Mouse (Mus musculus) embryonic stem cell, embryonic (primary cell): ENCODE data around the gene B230104I21Rik.

Experiments
- CTCF ChIA-PET, 4 experiments: fragments of 300-600 bp in 2 of 4; fragments of 350-600 bp in 2 of 4; sonication (Branson Sonifier 250); formaldehyde crosslinking; loops; one replicate each; lab custom pipeline; 2022; ENCODE audit warnings: inconsistent platforms in 2 of 4; lab: Charles Lee
- POLR2A ChIA-PET, 4 experiments: fragments of 300-600 bp in 2 of 4; fragments of 350-600 bp in 2 of 4; sonication (Branson Sonifier 250); formaldehyde crosslinking; loops; one replicate each; lab custom pipeline; 2022; ENCODE audit warnings: antibody characterized with exemption in 4 of 4, inconsistent platforms in 1 of 4; lab: Charles Lee

The B230104I21Rik gene

GRCm38 (mm10) chr4:154335761-154336160 lies at the start of gene B230104I21Rik:
Gene B230104I21Rik (plus strand): TSS chr4:154336127.
- POLR2A ChIA-PET: interaction anchor here in 2 of 4 experiments (0.9 to 1.2 kb wide), 2 partner anchors 22 to 40 kb away, joined by 3 read pairs; no protein-coding TSS in a partner anchor
- CTCF ChIA-PET: interaction anchor here in 2 of 4 experiments (0.6 to 0.7 kb wide), 2 partner anchors 36 to 175 kb away, joined by 3 to 5 read pairs; partner anchors contain the start of gene Tprgl (in 1 of the 2)

- ChIA-PET POLR2A (no interaction called here), CTCF (interaction anchor here in 1 of 4 experiments (0.8 kb wide), 1 partner anchor 134 kb away, joined by 4 read pairs; no protein-coding TSS in a partner anchor)
Measured at GRCm38 (mm10) chr4:154293735-154294201, 42.2 kb upstream of the B230104I21Rik start.

- CTCF ChIA-PET: interaction anchor here in 1 of 4 experiments (0.8 kb wide), 1 partner anchor 135 kb away, joined by 4 read pairs; no protein-coding TSS in a partner anchor
- POLR2A ChIA-PET: no interaction called here
Measured at GRCm38 (mm10) chr4:154294262-154294731, 41.6 kb upstream of the B230104I21Rik start.

GRCm38 (mm10) chr4:154297761-154298160 lies 38.2 kb upstream of the B230104I21Rik start:
- CTCF ChIA-PET: interaction anchor here in 3 of 4 experiments (0.6 to 1.8 kb wide), 13 partner anchors 31 to 1021 kb away, joined by 3 to 12 read pairs (median 5); partner anchors contain the start of gene Smim1 (in 1 of the 3)
- POLR2A ChIA-PET: interaction anchor here in 2 of 4 experiments (0.9 to 2.1 kb wide), 6 partner anchors 8 to 358 kb away, joined by 3 to 8 read pairs (median 4); partner anchors contain the start of genes A430005L14Rik (in 1 of the 2) and Megf6 (in 1 of the 2)

- CTCF ChIA-PET: interaction anchor here (0.6 to 1.8 kb wide), 9 partner anchors 28 to 157 kb away, joined by 3 to 7 read pairs (median 3); partner anchors contain the start of gene Wrap73 (in 1 of the 4)
- POLR2A ChIA-PET: interaction anchor here in 2 of 4 experiments (0.5 to 2.1 kb wide), 4 partner anchors 9 to 919 kb away, joined by 3 to 7 read pairs (median 4); no protein-coding TSS in a partner anchor
Measured at GRCm38 (mm10) chr4:154299541-154300271, 36.2 kb upstream of the B230104I21Rik start.

- ChIA-PET POLR2A (interaction anchor here in 3 of 4 experiments (0.6 to 1.5 kb wide), 10 partner anchors 8 to 411 kb away, joined by 3 to 5 read pairs (median 3); partner anchors contain the start of genes Lrrc47 (in 1 of the 3) and Tprgl (in 1 of the 3)), CTCF (interaction anchor here (0.5 to 2.2 kb wide), 80 partner anchors 9 to 1824 kb away, joined by 3 to 22 read pairs (median 4); partner anchors contain the start of genes Kcnab2 (in 1 of the 4), Megf6 (in 1 of the 4), Smim1 (in 1 of the 4) and Tprgl (in 1 of the 4))
Measured at GRCm38 (mm10) chr4:154301466-154301881, 34.5 kb upstream of the B230104I21Rik start, which contains the start of gene Arhgef16. Gene Arhgef16 (minus strand): TSS chr4:154301676.

- CTCF ChIA-PET: no interaction called here
- POLR2A ChIA-PET: interaction anchor here in 1 of 4 experiments (0.7 to 1.3 kb wide), 3 partner anchors 8 to 10 kb away, joined by 3 read pairs; partner anchors contain the start of gene Arhgef16
Measured at GRCm38 (mm10) chr4:154309131-154309530, 26.8 kb upstream of the B230104I21Rik start.

- ChIA-PET CTCF (interaction anchor here in 2 of 4 experiments (0.9 to 1.0 kb wide), 3 partner anchors 9 to 18 kb away, joined by 3 read pairs; partner anchors contain the start of gene Arhgef16 (in 2 of the 2)), POLR2A (no interaction called here)
Measured at GRCm38 (mm10) chr4:154310576-154311262, 25.2 kb upstream of the B230104I21Rik start.

GRCm38 (mm10) chr4:154312143-154312812 lies 23.6 kb upstream of the B230104I21Rik start:
- POLR2A ChIA-PET: no interaction called here
- CTCF ChIA-PET: no interaction called here

- CTCF ChIA-PET: interaction anchor here in 2 of 4 experiments (0.6 kb wide), 2 partner anchors 12 to 827 kb away, joined by 3 to 6 read pairs; partner anchors contain the start of gene Arhgef16 (in 1 of the 2)
- POLR2A ChIA-PET: no interaction called here
Measured at GRCm38 (mm10) chr4:154312935-154313621, 22.8 kb upstream of the B230104I21Rik start.

GRCm38 (mm10) chr4:154313622-154313967 lies 22.3 kb upstream of the B230104I21Rik start:
- CTCF ChIA-PET: interaction anchor here in 2 of 4 experiments (0.6 kb wide), 2 partner anchors 12 to 828 kb away, joined by 3 to 6 read pairs; partner anchors contain the start of gene Arhgef16 (in 1 of the 2)

GRCm38 (mm10) chr4:154325410-154325809 lies 10.5 kb upstream of the B230104I21Rik start:
- ChIA-PET POLR2A (interaction anchor here in 1 of 4 experiments (0.9 kb wide), 1 partner anchor 10 kb away, joined by 4 read pairs; no protein-coding TSS in a partner anchor), CTCF (interaction anchor here in 1 of 4 experiments (0.6 to 1.0 kb wide), 2 partner anchors 424 to 453 kb away, joined by 3 read pairs; no protein-coding TSS in a partner anchor)

More at GRCm38 (mm10) chr4:154313622-154313967, 22.3 kb upstream of the B230104I21Rik start:
- POLR2A ChIA-PET: no interaction called here

- POLR2A ChIA-PET: interaction anchor here in 3 of 4 experiments (0.5 to 2.0 kb wide), 18 partner anchors 11 to 482 kb away, joined by 3 to 11 read pairs (median 3); no protein-coding TSS in a partner anchor
- CTCF ChIA-PET: interaction anchor here (0.6 to 2.6 kb wide), 93 partner anchors 11 to 737 kb away, joined by 3 to 19 read pairs (median 4); partner anchors contain the start of genes Arhgef16 (in 3 of the 4), Ttc34 (in 2 of the 4) and Lrrc47 (in 1 of the 4)
Measured at GRCm38 (mm10) chr4:154328431-154328830, 7.5 kb upstream of the B230104I21Rik start.

- CTCF ChIA-PET: interaction anchor here (0.5 to 2.6 kb wide), 108 partner anchors 11 to 737 kb away, joined by 3 to 19 read pairs (median 4); partner anchors contain the start of genes Arhgef16 (in 3 of the 4), Ttc34 (in 2 of the 4) and Lrrc47 (in 1 of the 4)
- POLR2A ChIA-PET: interaction anchor here in 3 of 4 experiments (0.5 to 2.0 kb wide), 21 partner anchors 12 to 482 kb away, joined by 3 to 11 read pairs (median 3); no protein-coding TSS in a partner anchor
Measured at GRCm38 (mm10) chr4:154328836-154329235, 7.1 kb upstream of the B230104I21Rik start.

GRCm38 (mm10) chr4:154330001-154330400 lies 5.9 kb upstream of the B230104I21Rik start:
- ChIA-PET POLR2A (interaction anchor here in 2 of 4 experiments (0.6 to 2.0 kb wide), 6 partner anchors 25 to 425 kb away, joined by 3 to 11 read pairs (median 4); no protein-coding TSS in a partner anchor), CTCF (interaction anchor here (0.5 to 2.6 kb wide), 30 partner anchors 17 to 500 kb away, joined by 3 to 19 read pairs (median 6); partner anchors contain the start of gene Arhgef16 (in 1 of the 4))
